Mouse (Mus musculus) kidney, postnatal 36 days (tissue): ENCODE measurements around the gene Sash1.
A peak's percentile ranks its signal among the peaks of the same experiment; 100 is the strongest.

Experiments
- DNase-seq, 2 experiments: peaks; one replicate each; pipeline ENCODE4 v3.0.0; 2021 to 2022; ENCODE audit warnings: mixed read lengths in 2 of 2

Sash1 gene

DNA sequence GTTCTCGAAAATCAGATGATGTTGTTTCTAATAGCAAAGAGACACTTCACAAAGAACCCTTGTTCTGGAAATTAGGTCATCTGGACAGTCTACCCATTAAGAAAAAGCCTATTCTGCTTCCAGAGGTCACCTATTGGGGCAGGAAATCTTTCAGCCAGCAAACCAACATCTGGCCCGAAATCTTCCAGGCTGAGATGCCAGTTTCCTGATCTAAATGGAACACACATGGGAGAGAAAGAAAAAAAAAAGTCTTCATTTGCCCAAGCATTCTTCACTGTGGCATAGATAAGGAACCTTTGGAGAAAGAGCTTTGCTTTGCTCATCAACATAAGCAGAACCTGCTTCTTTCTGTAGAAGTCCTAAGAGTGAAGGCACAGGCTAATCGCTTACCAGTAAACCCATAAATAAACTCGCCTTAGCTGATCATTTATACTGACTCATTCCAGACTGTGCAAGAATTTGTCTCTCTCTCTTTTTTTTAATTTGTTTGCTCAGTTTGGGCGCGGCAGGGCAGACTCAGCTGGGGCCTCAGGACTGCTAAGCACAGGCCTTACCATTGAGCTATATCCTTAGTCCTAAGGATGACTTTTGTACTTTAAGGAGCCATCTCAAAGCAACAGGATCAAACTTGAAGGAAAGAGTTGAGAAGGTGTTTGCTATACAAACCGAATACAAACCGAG lies 13.1 kb upstream of the Sash1 start:
- DNase-seq, result no peak

DNA sequence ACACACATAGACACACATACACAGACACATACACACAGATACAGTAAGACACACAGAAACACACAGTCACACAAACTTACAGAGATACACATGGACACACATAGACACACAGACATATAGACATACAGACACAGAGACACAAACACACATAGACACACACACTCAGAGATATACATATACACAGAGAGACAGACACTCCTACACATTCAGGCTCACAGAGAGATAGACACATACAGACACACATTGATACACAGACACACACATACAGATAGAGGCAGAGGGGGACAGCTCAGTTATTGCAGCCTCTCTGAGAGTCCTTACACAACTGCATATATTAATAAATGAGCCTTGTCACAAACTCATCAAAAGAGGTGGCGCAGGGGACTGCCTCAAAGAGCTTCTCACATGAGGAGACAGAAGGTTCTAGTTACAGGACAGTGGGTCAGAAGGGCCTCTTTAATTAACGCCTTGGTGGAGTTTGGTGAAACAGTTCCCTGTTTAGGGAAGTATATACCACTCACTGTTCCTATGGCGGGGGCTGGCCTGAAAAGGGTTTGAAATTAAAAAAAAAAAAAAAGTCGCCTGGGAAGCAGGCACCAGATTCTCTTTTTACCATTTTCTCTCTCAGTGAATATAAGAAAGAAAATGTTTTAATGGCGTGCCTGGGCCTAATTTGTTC lies 12.4 kb upstream of the Sash1 start:
- DNase-seq, result no peak

- DNase-seq, result no peak
These were observed 9.2 kb upstream of the Sash1 start for GRCm38 (mm10) chr10:8894965-8895515.

- DNase-seq, result no peak
These were observed 4.6 kb upstream of the Sash1 start for GRCm38 (mm10) chr10:8890511-8890910.

- DNase-seq, result no peak
These were observed 3.5 kb upstream of the Sash1 start for GRCm38 (mm10) chr10:8889341-8889740.

DNA sequence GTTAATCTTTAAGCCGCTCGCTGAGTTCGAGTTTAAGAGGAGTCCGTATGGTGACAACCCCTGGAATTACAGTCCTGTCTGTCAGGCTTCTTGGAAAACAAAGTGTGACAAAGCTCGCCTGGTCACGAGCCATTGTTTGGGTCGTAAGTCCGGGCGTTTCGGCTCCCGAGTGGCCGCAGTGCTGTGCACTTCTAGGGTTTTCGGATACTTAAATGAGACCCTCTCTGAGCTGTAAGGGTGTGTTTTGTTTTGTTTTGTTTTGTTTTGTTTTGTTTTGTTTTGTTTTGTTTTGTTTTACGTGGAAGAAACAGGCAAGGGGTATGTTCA lies 621 bp upstream of the Sash1 start:
- DNase-seq, result no peak

DNA sequence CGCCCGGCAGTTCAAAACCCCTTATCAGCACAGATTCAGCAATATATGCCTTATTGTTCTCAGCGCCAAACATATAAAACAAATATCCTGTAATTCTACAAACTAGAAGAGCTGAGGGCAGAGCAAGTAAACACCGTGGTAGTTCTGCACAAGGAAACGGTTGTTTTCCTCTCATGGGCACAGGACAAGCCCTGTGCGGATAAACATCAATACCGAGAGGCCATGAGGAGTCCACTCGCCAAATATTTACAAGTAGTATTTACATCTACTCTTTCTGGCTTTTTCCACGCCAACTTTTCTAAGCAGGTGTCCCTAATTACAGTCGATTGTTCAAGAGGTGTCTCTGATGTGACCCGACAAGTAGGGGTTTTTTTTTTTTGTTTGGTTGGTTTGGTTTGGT lies 669 bp downstream of the Sash1 start:
- DNase-seq, result no peak

DNA sequence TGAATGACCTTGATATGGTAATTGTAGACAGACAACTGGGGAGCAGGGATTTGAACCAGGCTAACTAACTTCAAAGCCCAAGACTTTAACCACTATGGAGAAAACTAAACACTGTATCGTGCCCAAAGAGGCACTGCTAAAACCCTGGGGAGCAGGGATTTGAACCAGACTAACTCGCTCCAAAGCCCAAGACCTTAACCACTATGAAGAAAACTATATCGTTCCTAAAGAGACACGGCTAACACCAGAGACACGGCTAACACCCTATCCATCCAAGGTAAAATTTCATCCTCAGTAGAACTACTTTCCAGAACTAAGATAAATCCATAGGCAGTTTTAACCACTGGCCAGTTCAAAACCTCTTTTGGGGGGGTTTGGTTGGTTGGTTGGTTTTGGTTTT lies 1.3 kb downstream of the Sash1 start:
- no peak for DNase-seq

DNA sequence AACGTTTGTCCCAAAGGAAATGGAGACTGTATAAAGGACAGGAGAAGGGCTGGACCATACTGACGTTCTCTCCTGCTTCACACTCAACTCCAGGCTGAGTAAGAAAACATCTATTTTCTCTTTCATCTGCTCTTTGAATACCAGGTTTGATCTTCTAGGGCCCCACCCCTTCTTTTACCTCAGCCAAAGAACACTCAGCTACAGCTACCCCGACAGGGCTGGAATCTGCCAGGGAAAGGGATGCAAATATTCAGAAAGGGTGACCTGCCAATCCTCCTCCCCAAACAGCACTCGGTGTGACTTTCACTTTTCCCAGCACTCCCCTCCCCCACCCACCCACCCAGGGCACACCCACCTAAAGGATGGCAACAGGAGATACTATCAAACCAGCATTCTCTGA lies 2.2 kb downstream of the Sash1 start:
- no peak for DNase-seq

DNA sequence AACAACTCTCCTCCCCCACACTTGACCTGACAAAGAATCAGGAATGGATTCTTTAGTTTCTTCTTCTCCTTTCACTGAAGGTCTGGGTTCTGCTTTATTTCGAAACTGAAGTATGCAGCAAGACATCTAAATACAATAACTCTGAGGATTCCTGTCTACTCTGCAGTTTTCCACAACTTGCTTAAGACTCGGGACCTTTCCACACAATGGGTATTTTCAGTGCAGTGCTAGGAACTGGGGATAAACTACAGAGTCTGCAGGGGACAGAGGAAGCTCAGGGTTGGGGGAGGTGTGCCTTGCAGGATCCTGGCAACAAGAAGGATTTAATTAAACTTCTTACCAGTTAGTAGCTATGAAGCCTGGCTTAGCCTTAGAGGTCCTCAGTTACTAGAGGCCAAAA lies 4.1 kb downstream of the Sash1 start:
- DNase-seq, result no peak

DNA sequence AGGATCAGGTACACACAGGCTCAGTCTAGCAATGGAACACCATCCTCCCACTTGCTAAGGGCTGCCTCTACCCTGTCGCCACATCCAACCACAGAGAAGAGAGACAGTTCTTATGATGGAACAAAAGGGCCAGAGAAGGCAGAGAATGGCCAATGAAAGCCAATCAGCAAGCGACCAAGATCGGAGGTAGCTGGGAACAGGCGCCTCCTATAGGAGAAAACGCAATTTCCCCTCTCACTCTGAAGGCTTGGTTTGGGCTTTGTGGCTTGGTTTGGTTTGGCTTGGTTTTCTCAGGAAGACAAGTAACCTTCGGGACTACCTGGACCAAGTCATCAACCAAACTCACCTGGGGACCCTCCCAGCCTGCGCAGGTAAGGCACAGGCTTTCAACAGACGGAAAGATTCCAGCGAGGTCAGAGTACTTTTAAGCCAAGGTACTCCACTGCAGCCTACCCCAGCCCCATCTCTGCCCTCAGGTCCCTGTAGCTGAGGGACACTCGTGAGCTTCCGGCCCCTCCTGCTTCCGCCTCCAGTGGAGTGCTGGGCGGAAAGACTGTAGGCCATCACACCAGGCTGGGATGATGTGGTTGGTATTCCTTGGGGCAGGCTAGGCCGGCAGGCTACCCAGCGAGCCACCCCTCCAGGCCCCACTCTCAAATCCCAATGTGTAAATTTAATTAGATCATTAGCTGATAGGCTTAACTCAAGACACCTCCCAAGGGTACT lies 4.8 kb downstream of the Sash1 start:
- no peak for DNase-seq

DNA sequence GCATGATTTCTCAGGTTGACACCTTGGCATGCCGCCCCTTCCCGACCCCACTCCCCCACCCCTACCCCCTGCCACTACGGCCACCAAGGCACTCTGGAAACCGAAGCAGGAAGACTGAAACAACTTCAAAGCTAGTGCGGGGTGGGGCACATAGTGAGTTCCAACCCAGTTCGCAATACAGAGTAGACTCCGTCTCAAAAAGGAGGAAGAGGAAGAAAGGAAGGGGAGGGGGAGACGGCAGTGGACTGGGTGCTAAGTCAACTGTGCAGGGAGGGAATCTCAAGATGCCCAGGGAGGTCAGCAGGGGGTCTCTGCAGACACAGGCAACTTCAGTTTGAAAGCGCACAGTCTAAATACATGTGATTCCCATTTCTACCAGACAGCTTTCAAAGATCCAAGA lies 7.0 kb downstream of the Sash1 start:
- no peak for DNase-seq

- no peak for DNase-seq
These were observed 7.5 kb downstream of the Sash1 start for GRCm38 (mm10) chr10:8878381-8878780.

DNA sequence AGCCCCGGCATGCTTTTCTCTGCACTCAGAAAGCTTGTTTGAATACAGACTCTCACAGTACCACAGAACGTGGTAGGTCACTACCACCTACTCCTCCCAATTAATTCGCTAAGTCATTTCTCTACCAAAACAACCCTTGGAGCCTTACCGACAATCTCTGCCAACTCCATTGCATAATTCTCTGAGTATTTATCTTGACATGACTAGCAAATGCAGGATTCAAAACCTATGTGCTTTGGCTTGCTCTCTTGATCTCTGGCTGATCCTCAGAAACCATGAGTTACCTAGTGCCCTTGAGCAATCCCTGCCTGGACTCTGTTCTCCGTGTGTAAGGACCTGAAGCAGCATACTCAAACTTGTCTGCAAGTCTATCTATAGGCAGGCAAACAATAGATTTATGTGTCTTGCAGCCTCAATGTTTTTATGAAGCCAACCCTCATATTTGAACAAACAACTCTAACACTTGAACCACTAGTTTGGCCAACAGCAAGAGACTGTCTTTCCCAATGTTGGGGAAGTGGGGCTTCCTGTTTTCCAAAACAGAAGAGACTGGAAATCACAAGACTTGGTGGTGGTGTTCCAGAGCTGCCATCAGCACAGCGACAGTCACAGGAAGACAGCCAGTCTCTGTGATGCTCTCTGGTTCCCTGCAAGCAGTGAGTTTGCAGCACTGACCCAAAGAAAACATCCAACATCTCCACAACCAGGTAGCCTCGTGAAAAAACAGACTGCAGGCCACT lies 12.1 kb downstream of the Sash1 start:
- peak; percentile 40 to 62 for DNase-seq

DNA sequence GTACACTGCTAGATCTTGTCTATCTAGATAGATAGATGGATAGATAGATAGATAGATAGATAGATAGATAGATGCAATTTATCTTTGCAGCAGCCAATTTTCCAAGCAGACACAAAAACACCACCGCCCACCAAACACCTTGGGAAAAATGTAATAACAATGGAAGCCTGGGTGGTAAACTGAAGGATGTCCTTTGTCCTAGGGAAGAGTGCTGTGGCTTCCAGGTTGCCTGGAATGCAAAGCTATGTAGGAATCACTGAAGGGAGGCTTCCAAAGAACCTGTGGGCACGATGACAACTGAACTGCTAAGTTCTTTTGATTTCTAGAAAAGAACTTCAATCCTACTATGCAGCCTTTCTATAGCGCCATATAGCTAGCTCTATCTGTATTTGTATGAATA lies 13.1 kb downstream of the Sash1 start:
- no peak for DNase-seq

- no peak for DNase-seq
These were observed 13.9 kb downstream of the Sash1 start for GRCm38 (mm10) chr10:8871935-8872334.

GRCm38 (mm10) chr10:8870368-8870767 lies 15.5 kb downstream of the Sash1 start:
- DNase-seq, result peak; percentile 28 to 58

GRCm38 (mm10) chr10:8866062-8866642 lies 19.7 kb downstream of the Sash1 start:
- peak; percentile 74 to 89 for DNase-seq

- DNase-seq, result no peak
These were observed 25.2 kb downstream of the Sash1 start for GRCm38 (mm10) chr10:8860655-8861054.

GRCm38 (mm10) chr10:8858718-8859117 lies 27.2 kb downstream of the Sash1 start:
- DNase-seq, result no peak

- DNase-seq, result no peak
These were observed 28.9 kb downstream of the Sash1 start for GRCm38 (mm10) chr10:8856942-8857341.

DNA sequence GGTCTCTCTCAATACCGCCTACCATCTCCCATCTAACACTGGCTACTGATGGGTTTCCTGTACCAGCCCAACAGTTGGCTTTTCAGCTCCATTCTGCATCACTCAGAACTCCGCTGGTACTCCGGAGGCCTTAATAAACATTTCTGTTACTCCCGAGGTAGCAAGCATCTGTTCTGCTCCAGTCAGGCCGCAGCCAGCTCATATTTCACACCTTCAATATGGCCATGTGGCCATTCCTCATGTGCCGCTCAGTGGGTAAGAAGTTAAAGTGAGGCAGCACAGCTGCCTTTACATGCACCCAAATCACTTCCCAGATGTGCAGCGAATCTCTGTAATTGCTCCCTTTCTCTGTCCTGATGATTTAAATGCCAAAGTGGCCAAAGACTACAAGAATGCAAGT lies 32.5 kb downstream of the Sash1 start:
- no peak for DNase-seq

- DNase-seq, result no peak
These were observed 34.2 kb downstream of the Sash1 start for GRCm38 (mm10) chr10:8851625-8852024.
